Mouse (Mus musculus) midbrain, postnatal 0 days (tissue): Measurements from ENCODE around the gene Lpcat3. TPM values are rescaled to one million over a fixed set of nuclear protein-coding genes. Genes with fewer than 3 reads are reported as not detected.

Source experiments
- ATAC-seq: fragments of 200-750 bp; cut with Nextera tagmentation; 2 replicates; pipeline ENCODE4 v1.8.0; 2017; ENCODE audit warnings: moderate number of reproducible peaks, mild to moderate bottlenecking, moderate TSS enrichment, moderate library complexity; ENCODE audit not compliant: low FRiP score
- DNase-seq: peaks from one replicate; pipeline ENCODE4 v3.0.0-alpha.2; 2015; ENCODE audit warnings: low spot score
- H3K27ac ChIP-seq: fragments of 300-500 bp; sonication (generic); 2 replicates; pipeline ENCODE4 v1.5.1; 2014; ENCODE audit warnings: low read depth, mild to moderate bottlenecking, low read length, mixed read lengths
- H3K27me3 ChIP-seq: fragments of 300-500 bp; sonication (generic); 2 replicates; pipeline ENCODE4 v1.6.1; 2014; ENCODE audit warnings: low read length, control low read depth, mixed read lengths; ENCODE audit not compliant: insufficient read depth
- H3K36me3 ChIP-seq: fragments of 300-500 bp; sonication (generic); 2 replicates; pipeline ENCODE4 v1.6.1; 2014; ENCODE audit warnings: low read length, control low read depth, mixed read lengths; ENCODE audit not compliant: insufficient read depth
- H3K4me1 ChIP-seq: fragments of 300-500 bp; sonication (generic); 2 replicates; pipeline ENCODE4 v1.6.1; 2014; ENCODE audit warnings: mild to moderate bottlenecking, control low read depth, antibody characterized with exemption, low read length, mixed read lengths; ENCODE audit not compliant: insufficient read depth
- H3K4me2 ChIP-seq: fragments of 300-500 bp; sonication (generic); 2 replicates; pipeline ENCODE4 v1.6.1; 2014; ENCODE audit warnings: low read depth, mild to moderate bottlenecking, low read length, mixed read lengths; ENCODE audit not compliant: poor library complexity, severe bottlenecking
- H3K4me3 ChIP-seq: fragments of 300-500 bp; sonication (generic); 2 replicates; pipeline ENCODE4 v1.5.1; 2014; ENCODE audit warnings: low read depth, mild to moderate bottlenecking, low read length, moderate library complexity
- H3K9ac ChIP-seq: fragments of 300-500 bp; sonication (generic); replicated peaks from 2 replicates; pipeline ENCODE4 v1.6.1; 2014; ENCODE audit warnings: mild to moderate bottlenecking, low read length, moderate library complexity, mixed read lengths; ENCODE audit not compliant: poor library complexity, severe bottlenecking
- H3K9me3 ChIP-seq: fragments of 300-500 bp; sonication (generic); 2 replicates; pipeline ENCODE4 v1.6.1; 2016; ENCODE audit warnings: low read length, control low read depth
- CTCF ChIP-seq: IDR thresholded peaks from 2 replicates; pipeline ENCODE4 v1.5.1; 2016; ENCODE audit warnings: antibody characterized with exemption, mild to moderate bottlenecking
- WGBS: fragments of 180-500 bp; shearing (Covaris S2); extraction: QIAGEN DNeasy Blood & Tissue Kit; methylation state at CpG from one replicate; pipeline ENCODE4 v1.1.7; 2014; 5-methylcytosine and 5-hydroxymethylcytosine counted together
- polyA plus RNA-seq: library from polyadenylated mRNA; unstranded; fragments of >200 nt; fragmentation: Nextera tagmentation; extraction: Ambion mirVana; gene quantifications from 2 replicates; pipeline ENCODE4 v1.2.1, GENCODE M21; 2015
- total RNA-seq: library from RNA; depleted of rRNA; stranded (reverse); fragments of >200 nt; gene quantifications from 2 replicates; pipeline ENCODE4 v1.2.3, GENCODE M21; 2014

Lpcat3 gene
- total and polyA plus RNA-seq, 2 experiments from 2014 or later = 35.0 to 40.0 TPM

DNA sequence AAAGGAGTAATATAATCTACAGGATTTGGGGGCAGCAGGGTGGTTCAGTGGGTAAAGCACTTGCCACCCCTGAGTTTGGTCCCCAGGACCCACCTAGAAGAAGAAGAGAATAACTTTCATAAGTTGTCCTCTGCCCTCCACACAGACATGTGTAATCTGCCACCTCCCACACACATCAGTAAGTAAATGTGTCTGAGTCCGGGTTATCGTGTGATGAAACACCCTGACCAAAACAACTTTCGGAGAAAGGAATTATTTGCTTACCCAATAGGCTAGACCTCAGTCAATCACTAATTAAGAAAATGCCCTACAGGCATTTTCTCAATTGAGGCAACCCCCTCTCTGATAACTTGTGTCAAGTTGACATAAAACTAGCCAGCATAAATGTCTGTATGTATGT lies 27.7 kb downstream of the Lpcat3 start:
- H3K4me1 ChIP-seq = 0 out of 2 replicates have a peak, but pooled peaks cover 3% of the 10 kb centered on the region
- no peaks in the 10 kb centered on the region for H3K36me3 ChIP-seq
- H3K4me2 ChIP-seq = no peak overlapping the region
- 99% methylated on average over 3 of the region's 3 CpGs for WGBS
- ATAC-seq (no peak), DNase-seq (no peak)
- no peaks in the 10 kb centered on the region for H3K27me3 ChIP-seq
- H3K9me3 ChIP-seq = no peaks in the 10 kb centered on the region
- H3K4me3 ChIP-seq = no peak overlapping the region
- no peak overlapping the region for H3K27ac ChIP-seq
- H3K9ac ChIP-seq = no peak overlapping the region
- TF ChIP-seq CTCF = no peak

- Histone ChIP-seq H3K36me3 (no peaks in the 10 kb centered on the region), H3K9me3 (no peaks in the 10 kb centered on the region), H3K27me3 (no peaks in the 10 kb centered on the region), H3K4me1 (0 out of 2 replicates have a peak, but pooled peaks cover 3% of the 10 kb centered on the region), H3K4me3 (no peak overlapping the region), H3K27ac (no peak overlapping the region), H3K9ac (no peak overlapping the region), H3K4me2 (no peak overlapping the region)
- DNase-seq = no peak
- ATAC-seq = no peak
- WGBS = 79% methylated on average over 15 of the region's 15 CpGs
- TF ChIP-seq CTCF = no peak
Observed at GRCm38 (mm10) chr6:124693243-124693981, 30.6 kb downstream of the Lpcat3 start.

DNA sequence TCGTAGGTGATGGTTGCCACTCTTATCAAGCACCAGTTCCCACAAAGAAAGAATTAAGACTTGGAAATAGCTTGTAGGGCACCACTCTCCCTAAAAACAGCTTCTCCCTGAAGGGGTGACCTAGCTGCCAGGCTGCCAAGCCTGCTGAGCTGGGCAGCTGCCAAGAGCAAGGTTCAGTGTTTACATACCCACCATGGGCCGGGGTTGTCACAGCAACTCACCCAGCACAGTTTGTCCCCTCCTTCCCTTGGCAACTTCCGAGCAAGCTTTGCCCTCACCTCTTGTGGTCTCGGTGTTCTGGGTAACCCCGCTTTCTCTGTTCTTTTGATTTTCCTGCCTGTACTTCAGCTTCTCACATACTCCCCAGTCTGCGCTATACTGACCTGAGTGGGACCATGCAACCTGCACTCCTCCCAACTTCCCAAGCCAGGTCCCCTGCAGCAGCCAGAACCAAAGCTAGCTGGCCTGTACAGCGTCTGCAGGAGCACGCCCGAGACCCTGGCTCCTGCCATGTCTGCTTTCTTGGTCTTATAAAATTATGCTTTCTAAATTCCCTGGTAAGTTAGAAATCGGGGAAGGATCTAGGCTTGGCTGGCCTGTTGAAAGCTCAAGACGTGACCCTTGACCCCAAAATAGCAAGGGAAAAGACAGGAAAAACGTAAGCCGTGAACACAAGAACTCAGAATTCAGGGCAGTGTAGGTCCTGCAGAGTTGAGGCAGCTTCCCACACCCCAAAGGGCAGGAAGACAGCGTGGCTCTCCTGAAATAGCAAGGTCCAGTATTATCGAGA lies 31.5 kb downstream of the Lpcat3 start:
- Histone ChIP-seq H3K9ac (no peak overlapping the region), H3K4me1 (0 out of 2 replicates have a peak, but pooled peaks cover 3% of the 10 kb centered on the region), H3K27me3 (no peaks in the 10 kb centered on the region), H3K36me3 (peaks cover 7% of the 10 kb centered on the region; the same call in 1 of the 2 replicates), H3K4me2 (no peak overlapping the region), H3K9me3 (no peaks in the 10 kb centered on the region), H3K4me3 (no peak overlapping the region), H3K27ac (no peak overlapping the region; the same call in 1 of the 2 replicates)
- 75% methylated on average over 15 of the region's 15 CpGs for WGBS
- peak; percentile 76 for DNase-seq
- no peak for TF ChIP-seq CTCF
- peak; percentile 57; the same call in 1 of the 2 replicates for ATAC-seq

GRCm38 (mm10) chr6:124696441-124697150 lies 33.8 kb downstream of the Lpcat3 start:
- Histone ChIP-seq H3K27ac (no peak overlapping the region), H3K9ac (no peak overlapping the region), H3K4me1 (0 out of 2 replicates have a peak, but pooled peaks cover 3% of the 10 kb centered on the region), H3K27me3 (no peaks in the 10 kb centered on the region), H3K36me3 (peaks cover 15% of the 10 kb centered on the region), H3K4me2 (no peak overlapping the region), H3K9me3 (no peaks in the 10 kb centered on the region), H3K4me3 (no peak overlapping the region)
- DNase-seq (no peak), ATAC-seq (no peak)
- 91% methylated on average over 7 of the region's 7 CpGs for WGBS
- TF ChIP-seq CTCF = no peak

DNA sequence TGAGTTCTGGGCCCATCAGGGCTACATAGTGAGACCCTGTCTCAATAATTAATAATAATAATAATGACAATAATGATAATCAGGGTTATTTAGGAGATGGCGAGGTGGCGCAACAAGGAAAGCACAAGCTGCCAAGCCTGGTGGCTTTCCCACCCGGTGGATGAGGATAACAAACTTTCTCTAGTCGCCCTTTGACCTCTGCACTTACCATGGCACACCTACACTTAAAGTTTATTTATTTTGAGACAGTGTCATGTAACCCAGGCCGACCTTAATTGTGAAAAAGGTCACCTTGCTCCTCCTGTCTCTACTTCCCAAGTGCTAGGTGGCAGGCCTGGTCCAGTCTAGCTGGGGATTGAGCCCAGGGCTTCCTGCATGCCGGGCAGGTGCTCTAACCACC lies 35.9 kb downstream of the Lpcat3 start:
- Histone ChIP-seq H3K4me3 (no peak overlapping the region), H3K9ac (no peak overlapping the region), H3K4me2 (no peak overlapping the region), H3K4me1 (0 out of 2 replicates have a peak, but pooled peaks cover 3% of the 10 kb centered on the region), H3K36me3 (peaks cover 32% of the 10 kb centered on the region), H3K27ac (no peak overlapping the region), H3K9me3 (no peaks in the 10 kb centered on the region), H3K27me3 (no peaks in the 10 kb centered on the region)
- no peak for TF ChIP-seq CTCF
- no peak for DNase-seq
- WGBS = 90% methylated on average over 6 of the region's 6 CpGs
- no peak for ATAC-seq
